Mouse (Mus musculus): Measurements from ENCODE around the gene Pak2. TPM values are rescaled to one million over a fixed set of nuclear protein-coding genes. Genes with fewer than 3 reads are reported as not detected.
"Not testable (repeated sequence)": the region's sequence is repeated elsewhere in the genome, so short reads cannot be mapped to it uniquely, and the experiment has no call there.

Gene Pak2
- polyA plus RNA-seq, 1 experiment from 2014 or later: 31.2 TPM

DNA sequence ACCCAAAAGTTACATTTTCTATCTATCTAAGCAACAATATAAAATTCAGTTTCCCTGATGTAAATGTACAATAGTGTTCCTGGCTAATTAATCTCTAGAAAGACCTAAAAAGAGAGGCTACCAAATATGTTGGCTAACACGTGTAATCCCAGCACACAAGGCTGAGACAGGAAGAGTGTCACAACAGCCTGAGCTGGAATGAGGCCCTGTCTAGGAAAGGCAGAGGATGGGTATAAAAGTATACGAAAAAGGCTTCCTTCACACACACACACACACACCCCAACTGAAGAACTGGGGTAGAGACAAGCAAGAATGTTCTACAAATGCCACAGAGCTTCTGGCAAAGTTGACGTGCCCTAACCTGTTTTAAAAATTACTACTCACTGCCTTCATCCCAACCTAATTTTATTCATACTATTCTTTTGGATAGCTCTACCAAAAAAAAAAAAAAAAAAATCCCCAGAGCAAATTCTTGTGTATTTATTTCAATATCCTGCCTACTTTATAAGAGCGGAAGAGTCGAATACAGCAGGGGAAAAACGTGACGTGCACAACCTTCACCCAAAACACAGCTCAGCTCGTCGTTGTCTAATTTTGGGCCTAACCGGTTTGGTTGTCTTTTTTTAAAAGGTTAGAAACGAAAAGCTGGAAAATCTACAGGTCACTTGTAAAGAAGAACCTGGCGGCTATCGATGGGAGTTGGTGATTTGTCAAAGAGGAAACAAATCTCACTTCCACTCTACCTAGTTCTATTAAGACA is 1.3 kb downstream of the Pak2 start:
- no peak for DNase-seq (ENCODE audit: low spot score)
- ATAC-seq (replicated peaks; ENCODE audit: low FRiP score, low read depth): no peak
- no peak for TF ChIP-seq CTCF (IDR thresholded peaks at IDR 0.05; ENCODE audit: low read depth)

DNA sequence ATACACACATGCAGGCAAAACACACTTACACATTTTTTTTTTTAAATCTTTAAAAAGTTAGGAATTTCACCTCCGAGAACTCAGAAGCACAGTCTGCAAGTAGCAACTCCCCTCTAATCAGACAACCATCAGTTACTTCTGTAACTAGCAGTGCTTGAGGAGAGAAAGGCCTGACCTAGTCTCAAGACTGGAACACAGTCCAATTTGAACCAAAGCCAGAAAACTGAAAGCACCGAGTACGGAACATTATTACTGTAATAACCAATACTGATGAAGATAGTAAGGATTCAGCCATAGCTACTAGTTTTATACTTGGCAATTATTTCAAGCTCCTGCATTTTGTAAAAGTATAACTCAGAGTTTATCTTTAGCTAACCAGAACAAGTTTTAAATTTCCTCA is 2.7 kb downstream of the Pak2 start:
- peak overlapping the region; percentile 36 for H3K4me2 ChIP-seq (ENCODE audit: low read length)
- H3K27ac ChIP-seq: no peak overlapping the region
- DNase-seq (ENCODE audit: low spot score): no peak
- no peaks in the 10 kb centered on the region for H3K27me3 ChIP-seq (ENCODE audit: insufficient read depth, low read length)
- no peak for ATAC-seq (replicated peaks; ENCODE audit: low FRiP score, low read depth)
- no peak overlapping the region for H3K4me3 ChIP-seq (replicated peaks; ENCODE audit: low read depth, low read length)
- H3K4me1 ChIP-seq (replicated peaks; ENCODE audit: insufficient read depth, low read length): peaks cover 13% of the 10 kb centered on the region
- H3K36me3 ChIP-seq (ENCODE audit: insufficient read depth, low read length): no peaks in the 10 kb centered on the region
- H3K9me3 ChIP-seq (replicated peaks; ENCODE audit: low read length): no peaks in the 10 kb centered on the region
- 38% methylated on average over 3 of the region's 3 CpGs for WGBS
- H3K9ac ChIP-seq (ENCODE audit: low read depth, low read length): no peak overlapping the region
- TF ChIP-seq CTCF (IDR thresholded peaks at IDR 0.05; ENCODE audit: low read depth): no peak

More for the DNA sequence above, 1.3 kb downstream of the Pak2 start:
- H3K4me3 ChIP-seq (replicated peaks; ENCODE audit: low read depth, low read length): peak overlapping the region; percentile 96
- H3K4me2 ChIP-seq (ENCODE audit: low read length): peak overlapping the region; percentile 51
- H3K27ac ChIP-seq: peak overlapping the region; percentile 97
- WGBS: 4% methylated on average over 13 of the region's 13 CpGs
- peak overlapping the region; percentile 98 for H3K9ac ChIP-seq (ENCODE audit: low read depth, low read length)
- H3K4me1 ChIP-seq (replicated peaks; ENCODE audit: insufficient read depth, low read length): peaks cover 13% of the 10 kb centered on the region
- no peaks in the 10 kb centered on the region for H3K36me3 ChIP-seq (ENCODE audit: insufficient read depth, low read length)
- no peaks in the 10 kb centered on the region for H3K9me3 ChIP-seq (replicated peaks; ENCODE audit: low read length)
- H3K27me3 ChIP-seq (ENCODE audit: insufficient read depth, low read length): no peaks in the 10 kb centered on the region

DNA sequence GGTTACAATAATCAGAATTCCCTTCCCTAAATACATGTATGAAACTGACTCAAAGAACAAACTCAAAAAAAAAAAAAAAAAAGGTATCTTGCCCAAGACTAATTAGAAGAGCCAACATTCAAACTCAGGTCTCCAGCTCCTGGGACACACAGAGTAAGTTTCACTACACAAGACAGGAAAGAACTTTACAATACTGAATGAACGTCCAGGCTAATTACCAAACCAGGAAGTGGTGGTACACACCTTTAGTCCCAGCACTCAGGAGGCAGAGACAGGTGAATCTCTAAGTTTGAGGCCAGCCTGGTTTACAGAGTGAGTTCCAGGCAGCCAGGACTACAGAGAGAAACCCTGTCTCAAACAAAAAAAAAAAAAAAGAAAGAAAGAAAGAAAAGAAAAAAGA is 3.4 kb downstream of the Pak2 start:
- 40% methylated on average over 1 of the region's 1 CpGs for WGBS
- Histone ChIP-seq H3K4me1 (replicated peaks; ENCODE audit: insufficient read depth, low read length) (peaks cover 13% of the 10 kb centered on the region), H3K36me3 (ENCODE audit: insufficient read depth, low read length) (no peaks in the 10 kb centered on the region), H3K4me2 (ENCODE audit: low read length) (no peak overlapping the region), H3K9ac (ENCODE audit: low read depth, low read length) (no peak overlapping the region), H3K4me3 (replicated peaks; ENCODE audit: low read depth, low read length) (no peak overlapping the region), H3K27ac (no peak overlapping the region), H3K9me3 (replicated peaks; ENCODE audit: low read length) (no peaks in the 10 kb centered on the region), H3K27me3 (ENCODE audit: insufficient read depth, low read length) (no peaks in the 10 kb centered on the region)
- DNase-seq (ENCODE audit: low spot score) (no peak), ATAC-seq (replicated peaks; ENCODE audit: low FRiP score, low read depth) (no peak)
- no peak for TF ChIP-seq CTCF (IDR thresholded peaks at IDR 0.05; ENCODE audit: low read depth)

DNA sequence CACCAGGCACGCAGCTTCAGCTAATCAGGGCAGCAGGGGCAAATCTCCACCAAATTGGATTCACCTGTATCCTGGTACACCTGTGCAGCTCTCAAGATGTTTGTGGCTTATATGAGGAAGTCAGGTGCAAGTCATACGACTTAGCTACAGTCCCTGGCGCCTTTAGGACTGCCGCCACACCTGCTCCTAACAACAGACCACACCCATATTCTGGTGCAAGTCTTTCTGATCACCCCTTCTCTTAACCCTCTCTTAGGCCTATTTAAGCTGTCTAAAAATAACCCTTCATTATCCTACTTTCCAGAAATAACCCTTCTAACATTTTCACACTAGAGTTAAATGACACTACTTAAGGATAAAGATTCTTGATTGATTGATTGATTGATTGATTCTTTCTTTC is 9.1 kb downstream of the Pak2 start:
- 56% methylated on average over 4 of the region's 4 CpGs for WGBS
- ATAC-seq (replicated peaks; ENCODE audit: low FRiP score, low read depth): not testable (repeated sequence)

DNA sequence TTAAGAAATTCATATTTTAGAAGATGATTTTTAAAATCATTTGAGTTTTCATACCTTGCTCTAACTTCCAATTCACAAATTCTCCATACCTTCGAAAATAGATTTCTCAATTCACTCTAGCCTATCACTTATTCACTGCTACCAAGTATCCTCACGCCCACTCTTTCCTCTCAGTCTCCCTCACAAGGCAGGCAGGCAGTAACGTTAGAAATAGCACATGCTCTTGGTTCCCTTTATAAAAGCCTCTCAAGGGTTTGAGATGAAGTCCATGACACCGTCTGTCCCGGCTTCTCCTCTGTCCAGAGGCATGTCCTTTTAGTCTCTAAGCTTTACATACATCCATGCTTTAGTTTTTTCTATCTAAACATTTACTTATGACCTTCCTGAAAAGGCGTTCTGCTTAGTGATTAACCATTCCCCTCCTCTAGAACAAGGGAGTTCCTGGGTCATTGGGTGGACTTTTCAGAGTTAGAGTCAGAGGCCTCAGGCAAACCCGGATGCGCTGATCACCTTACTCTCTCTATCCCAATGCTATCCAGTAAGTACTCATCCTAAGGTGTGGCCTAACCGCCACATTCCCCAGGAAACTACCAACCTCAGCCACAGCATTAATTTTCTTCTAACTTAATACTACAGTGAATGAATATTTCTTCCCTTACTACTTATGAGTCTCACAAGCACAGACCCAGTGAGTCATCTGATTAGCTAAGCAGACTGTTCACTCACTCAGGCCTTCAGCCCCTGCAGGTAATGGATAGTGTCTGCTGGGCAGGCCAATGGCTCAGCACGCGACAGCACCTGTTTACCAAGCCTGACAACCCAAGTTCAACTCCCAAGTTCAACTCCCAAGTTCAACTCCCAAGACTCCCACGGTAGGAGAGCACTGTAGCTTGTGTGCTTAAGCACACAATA is 10.5 kb downstream of the Pak2 start:
- no peaks in the 10 kb centered on the region for H3K9me3 ChIP-seq (replicated peaks; ENCODE audit: low read length)
- no peak overlapping the region for H3K4me2 ChIP-seq (ENCODE audit: low read length)
- H3K9ac ChIP-seq (ENCODE audit: low read depth, low read length): no peak overlapping the region
- H3K27ac ChIP-seq: peak overlapping the region; percentile 57
- ATAC-seq (replicated peaks; ENCODE audit: low FRiP score, low read depth): peak; percentile 85
- no peak; the same call in 1 of the 2 replicates for TF ChIP-seq CTCF (IDR thresholded peaks at IDR 0.05; ENCODE audit: low read depth)
- H3K36me3 ChIP-seq (ENCODE audit: insufficient read depth, low read length): no peaks in the 10 kb centered on the region
- 63% methylated on average over 12 of the region's 12 CpGs for WGBS
- no peaks in the 10 kb centered on the region for H3K27me3 ChIP-seq (ENCODE audit: insufficient read depth, low read length)
- H3K4me3 ChIP-seq (replicated peaks; ENCODE audit: low read depth, low read length): no peak overlapping the region
- no peaks in the 10 kb centered on the region; the same call in 1 of the 2 replicates for H3K4me1 ChIP-seq (replicated peaks; ENCODE audit: insufficient read depth, low read length)
- peak; percentile 29 for DNase-seq (ENCODE audit: low spot score)

More for the DNA sequence above, 9.1 kb downstream of the Pak2 start:
- not testable (repeated sequence) for DNase-seq (ENCODE audit: low spot score); H3K9me3 ChIP-seq (replicated peaks; ENCODE audit: low read length); H3K36me3 ChIP-seq (ENCODE audit: insufficient read depth, low read length); H3K4me1 ChIP-seq (replicated peaks; ENCODE audit: insufficient read depth, low read length); H3K4me3 ChIP-seq (replicated peaks; ENCODE audit: low read depth, low read length); H3K4me2 ChIP-seq (ENCODE audit: low read length); H3K27ac ChIP-seq; H3K27me3 ChIP-seq (ENCODE audit: insufficient read depth, low read length); H3K9ac ChIP-seq (ENCODE audit: low read depth, low read length)

DNA sequence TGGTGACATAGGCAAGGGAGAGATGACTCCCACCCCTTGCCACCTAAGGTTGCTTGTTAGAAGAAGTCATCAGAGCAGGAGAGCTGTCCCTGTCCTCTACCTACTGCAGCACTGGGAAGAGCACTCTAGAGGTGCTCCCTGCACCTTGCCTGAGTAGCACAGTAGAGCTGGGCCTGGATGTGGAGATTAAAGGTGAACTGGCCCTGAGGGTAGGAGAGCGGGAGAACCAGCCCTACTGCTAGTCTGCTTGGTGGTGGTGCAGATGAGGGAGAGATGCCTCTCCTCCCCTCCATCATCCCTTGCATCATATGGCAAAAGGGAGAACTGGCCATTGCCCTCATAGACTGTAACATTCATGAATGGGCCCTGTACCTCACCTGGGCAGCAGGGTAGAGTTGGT is 12.2 kb downstream of the Pak2 start:
- no peak for DNase-seq (ENCODE audit: low spot score)
- Histone ChIP-seq H3K9me3 (replicated peaks; ENCODE audit: low read length) (no peaks in the 10 kb centered on the region), H3K27me3 (ENCODE audit: insufficient read depth, low read length) (no peaks in the 10 kb centered on the region), H3K27ac (no peak overlapping the region), H3K4me3 (replicated peaks; ENCODE audit: low read depth, low read length) (no peak overlapping the region), H3K4me1 (replicated peaks; ENCODE audit: insufficient read depth, low read length) (no peaks in the 10 kb centered on the region; the same call in 1 of the 2 replicates), H3K4me2 (ENCODE audit: low read length) (no peak overlapping the region), H3K9ac (ENCODE audit: low read depth, low read length) (no peak overlapping the region), H3K36me3 (ENCODE audit: insufficient read depth, low read length) (no peaks in the 10 kb centered on the region)
- TF ChIP-seq CTCF (IDR thresholded peaks at IDR 0.05; ENCODE audit: low read depth): no peak
- no peak for ATAC-seq (replicated peaks; ENCODE audit: low FRiP score, low read depth)
- 87% methylated on average over 1 of the region's 1 CpGs for WGBS
